Mouse (Mus musculus) hindbrain, embryonic 10.5 days (tissue): ENCODE results near the gene Olfr1387. TPM values are rescaled to one million over a fixed set of nuclear protein-coding genes. Genes with fewer than 3 reads are reported as not detected.
"Not testable (repeated sequence)": the region's sequence is repeated elsewhere in the genome, so short reads cannot be mapped to it uniquely, and the experiment has no call there.

ENCODE experiments used
- DNase-seq: peaks from one replicate; pipeline ENCODE4 v3.0.0-alpha.2; 2017; ENCODE audit warnings: low spot score
- H3K27ac ChIP-seq: fragments of 300-500 bp; sonication (generic); 2 replicates; pipeline ENCODE4 v1.5.1; 2016; ENCODE audit warnings: mild to moderate bottlenecking, moderate library complexity
- H3K27me3 ChIP-seq: fragments of 300-500 bp; sonication (generic); 2 replicates; pipeline ENCODE4 v1.6.1; 2016; ENCODE audit warnings: mild to moderate bottlenecking; ENCODE audit not compliant: poor library complexity, insufficient read depth, severe bottlenecking
- H3K36me3 ChIP-seq: fragments of 300-500 bp; sonication (generic); 2 replicates; pipeline ENCODE4 v1.6.1; 2016; ENCODE audit warnings: mild to moderate bottlenecking, moderate library complexity
- H3K4me1 ChIP-seq: fragments of 300-500 bp; sonication (generic); replicated peaks from 2 replicates; pipeline ENCODE4 v1.6.1; 2016; ENCODE audit warnings: mild to moderate bottlenecking
- H3K4me3 ChIP-seq: fragments of 300-500 bp; sonication (generic); 2 replicates; pipeline ENCODE4 v1.5.1; 2016; ENCODE audit warnings: mild to moderate bottlenecking, moderate library complexity
- H3K9me3 ChIP-seq: fragments of 300-500 bp; sonication (generic); 2 replicates; pipeline ENCODE4 v1.6.1; 2016; ENCODE audit warnings: mild to moderate bottlenecking, moderate library complexity
- WGBS: fragments of 180-500 bp; shearing (Covaris S2); methylation state at CpG from one replicate; pipeline ENCODE4 v1.1.7; 2016; 5-methylcytosine and 5-hydroxymethylcytosine counted together
- polyA plus RNA-seq: library from polyadenylated mRNA; unstranded; fragments of >200 nt; fragmentation: Nextera tagmentation; extraction: Ambion mirVana; gene quantifications from 2 replicates; pipeline ENCODE4 v1.2.1, GENCODE M21; 2016

Olfr1387 gene
- not detected in 2 replicates for polyA plus RNA-seq

GRCm38 (mm10) chr11:49455043-49455442, at the start of gene Olfr1387:
TSS of gene Olfr1387 (plus strand) at chr11:49455343.
- H3K36me3 ChIP-seq = no peaks in the 10 kb centered on the region
- no peaks in the 10 kb centered on the region for H3K9me3 ChIP-seq
- H3K27ac ChIP-seq = no peak within 1 kb of the TSS
- no peak within 1 kb of the TSS for H3K4me3 ChIP-seq
- H3K27me3 ChIP-seq = no peaks in the 10 kb centered on the region
- no peaks in the 10 kb centered on the region for H3K4me1 ChIP-seq
- DNase-seq = no peak
- WGBS = 73% methylated on average over 1 of the region's 1 CpGs

- Histone ChIP-seq H3K9me3 (no peaks in the 10 kb centered on the region), H3K36me3 (no peaks in the 10 kb centered on the region), H3K27me3 (no peaks in the 10 kb centered on the region), H3K27ac (no peak overlapping the region), H3K4me3 (no peak overlapping the region), H3K4me1 (no peaks in the 10 kb centered on the region)
- no peak for DNase-seq
- WGBS = 77% methylated on average over 3 of the region's 3 CpGs
Measured at GRCm38 (mm10) chr11:49406784-49407183, 48.4 kb upstream of the Olfr1387 start.

GRCm38 (mm10) chr11:49410540-49410939, 44.6 kb upstream of the Olfr1387 start:
- Histone ChIP-seq H3K4me3 (no peak overlapping the region), H3K36me3 (no peaks in the 10 kb centered on the region), H3K27me3 (no peaks in the 10 kb centered on the region), H3K9me3 (0 out of 2 replicates have a peak, but pooled peaks cover 3% of the 10 kb centered on the region), H3K27ac (no peak overlapping the region), H3K4me1 (no peaks in the 10 kb centered on the region)
- WGBS = 36% methylated on average over 1 of the region's 1 CpGs
- no peak for DNase-seq

GRCm38 (mm10) chr11:49422767-49423166, 32.4 kb upstream of the Olfr1387 start, which contains the start of gene Olfr1389:
TSS of gene Olfr1389 (plus strand) at chr11:49423067.
- H3K36me3 ChIP-seq = no peaks in the 10 kb centered on the region
- H3K27ac ChIP-seq = no peak within 1 kb of the TSS
- H3K4me3 ChIP-seq = no peak within 1 kb of the TSS
- DNase-seq = no peak
- 92% methylated on average over 2 of the region's 2 CpGs for WGBS
- no peaks in the 10 kb centered on the region for H3K4me1 ChIP-seq
- H3K27me3 ChIP-seq = no peaks in the 10 kb centered on the region
- no peaks in the 10 kb centered on the region for H3K9me3 ChIP-seq

GRCm38 (mm10) chr11:49425257-49425927, 29.8 kb upstream of the Olfr1387 start:
- WGBS = 84% methylated on average over 1 of the region's 1 CpGs
- Histone ChIP-seq H3K9me3 (no peaks in the 10 kb centered on the region), H3K36me3 (no peaks in the 10 kb centered on the region), H3K27ac (no peak overlapping the region), H3K4me3 (no peak overlapping the region), H3K4me1 (no peaks in the 10 kb centered on the region), H3K27me3 (no peaks in the 10 kb centered on the region)
- DNase-seq = no peak

GRCm38 (mm10) chr11:49429641-49430040, 25.5 kb upstream of the Olfr1387 start:
- Histone ChIP-seq H3K4me1 (no peaks in the 10 kb centered on the region), H3K27ac (no peak overlapping the region), H3K27me3 (no peaks in the 10 kb centered on the region), H3K9me3 (0 out of 2 replicates have a peak, but pooled peaks cover 2% of the 10 kb centered on the region), H3K4me3 (no peak overlapping the region), H3K36me3 (no peaks in the 10 kb centered on the region)
- no peak for DNase-seq
- WGBS = 83% methylated on average over 2 of the region's 2 CpGs

- no peak within 1 kb of the TSS for H3K4me3 ChIP-seq
- WGBS = 82% methylated on average over 3 of the region's 3 CpGs
- H3K27ac ChIP-seq = no peak within 1 kb of the TSS
- no peaks in the 10 kb centered on the region for H3K36me3 ChIP-seq
- H3K27me3 ChIP-seq = no peaks in the 10 kb centered on the region
- H3K4me1 ChIP-seq = no peaks in the 10 kb centered on the region
- H3K9me3 ChIP-seq = 0 out of 2 replicates have a peak, but pooled peaks cover 2% of the 10 kb centered on the region
- DNase-seq = no peak
Measured at GRCm38 (mm10) chr11:49436411-49436810, 18.7 kb upstream of the Olfr1387 start, which contains the start of gene Olfr1388. TSS of gene Olfr1388 (plus strand) at chr11:49436624.

GRCm38 (mm10) chr11:49464746-49465145, 9.6 kb downstream of the Olfr1387 start, which contains the start of gene Olfr1386:
TSS of gene Olfr1386 (plus strand) at chr11:49465046.
- DNase-seq, H3K4me1 ChIP-seq, H3K27ac ChIP-seq, H3K36me3 ChIP-seq, H3K27me3 ChIP-seq, H3K4me3 ChIP-seq, H3K9me3 ChIP-seq: not testable (repeated sequence)
- 83% methylated on average over 3 of the region's 3 CpGs for WGBS

GRCm38 (mm10) chr11:49485973-49486372, 30.8 kb downstream of the Olfr1387 start:
- Histone ChIP-seq H3K27ac (no peak overlapping the region), H3K36me3 (no peaks in the 10 kb centered on the region), H3K27me3 (no peaks in the 10 kb centered on the region), H3K4me1 (no peaks in the 10 kb centered on the region), H3K9me3 (no peaks in the 10 kb centered on the region), H3K4me3 (no peak overlapping the region)
- no peak for DNase-seq
- 67% methylated on average over 4 of the region's 4 CpGs for WGBS

GRCm38 (mm10) chr11:49488770-49489169, 33.6 kb downstream of the Olfr1387 start, which contains the start of gene Olfr1385:
TSS of gene Olfr1385 (plus strand) at chr11:49489070.
- WGBS = 73% methylated on average over 1 of the region's 1 CpGs
- H3K4me1 ChIP-seq, H3K27me3 ChIP-seq, H3K36me3 ChIP-seq, H3K27ac ChIP-seq, H3K9me3 ChIP-seq, DNase-seq, H3K4me3 ChIP-seq: not testable (repeated sequence)

Other genes starting within 250 kb of the Olfr1387 start
- gene Mgat1, start 211.2 kb upstream of the Olfr1387 start, polyA plus RNA-seq = 39.9 and 43.2 TPM in 2 replicates
- not detected in 2 replicates for gene Olfr1393, start 177.0 kb upstream of the Olfr1387 start, polyA plus RNA-seq
- gene Olfr1392, start 170.1 kb upstream of the Olfr1387 start, polyA plus RNA-seq = 0.10 TPM in 1 of 2 replicates, not detected in the other
- gene Olfr10, start 150.6 kb upstream of the Olfr1387 start, polyA plus RNA-seq = not detected in 2 replicates
- not detected in 2 replicates for gene Olfr1391, start 132.6 kb upstream of the Olfr1387 start, polyA plus RNA-seq
- not detected in 2 replicates for gene Olfr1390, start 120.2 kb upstream of the Olfr1387 start, polyA plus RNA-seq
- gene Olfr1389, start 32.3 kb upstream of the Olfr1387 start, polyA plus RNA-seq = not detected in 2 replicates
- 0.05 and 0.16 TPM in 2 replicates for gene Olfr1388, start 18.7 kb upstream of the Olfr1387 start, polyA plus RNA-seq
- not detected in 2 replicates for gene Olfr1386, start 9.7 kb downstream of the Olfr1387 start, polyA plus RNA-seq
- gene Olfr1385, start 33.7 kb downstream of the Olfr1387 start, polyA plus RNA-seq = not detected in 2 replicates
- not detected in 2 replicates for gene Olfr1384, start 51.4 kb downstream of the Olfr1387 start, polyA plus RNA-seq
- not detected in 2 replicates for gene Olfr1383, start 64.3 kb downstream of the Olfr1387 start, polyA plus RNA-seq
- not detected in 2 replicates for gene Olfr1382, start 72.9 kb downstream of the Olfr1387 start, polyA plus RNA-seq
- gene Olfr1381, start 88.1 kb downstream of the Olfr1387 start, polyA plus RNA-seq = not detected in 2 replicates
- not detected in 2 replicates for gene Olfr1380, start 101.5 kb downstream of the Olfr1387 start, polyA plus RNA-seq
- gene Flt4, start 153.9 kb downstream of the Olfr1387 start, polyA plus RNA-seq = 4.3 and 5.4 TPM in 2 replicates
- gene Scgb3a1, start 208.3 kb downstream of the Olfr1387 start, polyA plus RNA-seq = not detected in 2 replicates